Mouse (Mus musculus) Muller cell, postnatal 12 days (primary cell): ENCODE data around the gene Lgmn.

Experiments used
- DNase-seq: peaks from one replicate; pipeline ENCODE4 v3.0.0-alpha.2; 2015; ENCODE audit errors: inconsistent ontology term

Lgmn gene

DNA sequence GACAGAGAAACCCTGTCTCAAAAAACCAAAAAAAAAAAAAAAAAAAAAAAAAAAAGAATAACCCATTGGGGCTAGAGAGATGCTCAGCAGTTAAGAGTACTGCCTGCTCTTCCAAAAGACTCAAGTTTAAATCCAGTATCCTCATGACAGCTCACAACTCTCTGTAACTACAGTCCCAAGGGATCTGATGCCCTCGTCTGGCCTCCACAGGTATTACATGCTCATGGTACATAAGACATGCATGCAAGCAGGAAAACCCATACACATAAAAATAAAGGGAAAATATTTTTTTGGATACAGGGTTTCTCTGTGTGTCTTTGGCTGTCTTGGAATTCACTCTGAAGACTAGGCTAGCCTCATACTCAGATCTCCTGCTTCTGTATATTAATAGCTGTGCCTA lies 93.1 kb downstream of the Lgmn start:
- no peak for DNase-seq

GRCm38 (mm10) chr12:102345031-102345815 lies 94.4 kb downstream of the Lgmn start:
- DNase-seq, result no peak
